Mouse (Mus musculus) embryonic facial prominence, embryonic 13.5 days (tissue): ENCODE data around the gene Mtmr4. TPM values are rescaled to one million over a fixed set of nuclear protein-coding genes. Genes with fewer than 3 reads are reported as not detected.

Experiments
- ATAC-seq: fragments of 200-750 bp; cut with Nextera tagmentation; 2 replicates; pipeline ENCODE4 v1.8.0; 2017; ENCODE audit warnings: low read depth; ENCODE audit not compliant: insufficient number of reproducible peaks, insufficient read depth, low FRiP score, low TSS enrichment
- H3K27ac ChIP-seq: fragments of 300-500 bp; sonication (generic); 2 replicates; pipeline ENCODE4 v1.5.1; 2015; ENCODE audit warnings: moderate library complexity, mild to moderate bottlenecking, inconsistent platforms
- H3K27me3 ChIP-seq: fragments of 300-500 bp; sonication (generic); 2 replicates; pipeline ENCODE4 v1.6.1; 2015; ENCODE audit warnings: mild to moderate bottlenecking, inconsistent platforms
- H3K36me3 ChIP-seq: fragments of 300-500 bp; sonication (generic); 2 replicates; pipeline ENCODE4 v1.6.1; 2015; ENCODE audit warnings: mild to moderate bottlenecking, inconsistent platforms
- H3K4me1 ChIP-seq: fragments of 300-500 bp; sonication (generic); 2 replicates; pipeline ENCODE4 v1.6.1; 2015; ENCODE audit warnings: inconsistent platforms
- H3K4me2 ChIP-seq: fragments of 300-500 bp; sonication (generic); 2 replicates; pipeline ENCODE4 v1.6.1; 2015; ENCODE audit warnings: moderate library complexity, mild to moderate bottlenecking, inconsistent platforms
- H3K4me3 ChIP-seq: fragments of 300-500 bp; sonication (generic); 2 replicates; pipeline ENCODE4 v1.5.1; 2015; ENCODE audit warnings: mild to moderate bottlenecking, inconsistent platforms
- H3K9ac ChIP-seq: fragments of 300-500 bp; sonication (generic); 2 replicates; pipeline ENCODE4 v1.6.1; 2015; ENCODE audit warnings: mild to moderate bottlenecking, inconsistent platforms
- H3K9me3 ChIP-seq: fragments of 300-500 bp; sonication (generic); 2 replicates; pipeline ENCODE4 v1.6.1; 2016; ENCODE audit warnings: inconsistent platforms
- WGBS: fragments of 180-500 bp; shearing (Covaris S2); methylation state at CpG from one replicate; pipeline ENCODE4 v1.1.7; 2015; ENCODE audit warnings: mixed read lengths; 5-methylcytosine and 5-hydroxymethylcytosine counted together
- polyA plus RNA-seq: library from polyadenylated mRNA; unstranded; fragments of >200 nt; fragmentation: Nextera tagmentation; extraction: Ambion mirVana; gene quantifications from 2 replicates; pipeline ENCODE4 v1.2.1, GENCODE M21; 2015

Mtmr4 gene
- polyA plus RNA-seq, 1 experiment from 2014 or later = 31.9 TPM

DNA sequence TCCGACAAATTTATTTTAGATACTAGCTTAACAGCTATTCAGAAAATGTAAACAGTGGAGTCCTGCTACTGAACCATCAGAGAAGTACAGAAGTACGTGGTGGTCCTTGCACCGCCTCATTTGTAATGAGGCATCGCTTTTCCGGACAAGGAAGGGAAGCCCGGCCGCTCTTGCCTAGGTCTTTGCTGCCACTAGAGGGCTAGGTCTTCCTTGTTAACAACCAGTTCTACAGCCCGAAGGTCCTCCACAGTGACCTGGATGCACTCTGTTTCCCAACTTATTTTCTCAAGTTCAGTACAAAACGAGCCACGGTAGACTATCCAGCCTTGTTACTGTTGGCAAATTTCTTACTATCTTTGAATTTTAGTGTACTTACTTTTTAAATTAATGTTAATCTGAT, 37.9 kb downstream of the Mtmr4 start:
- Histone ChIP-seq H3K4me3 (no peak overlapping the region), H3K4me2 (no peak overlapping the region), H3K27me3 (no peaks in the 10 kb centered on the region), H3K9me3 (no peaks in the 10 kb centered on the region), H3K9ac (no peak overlapping the region), H3K36me3 (0 out of 2 replicates have a peak, but pooled peaks cover 16% of the 10 kb centered on the region), H3K4me1 (0 out of 2 replicates have a peak, but pooled peaks cover 4% of the 10 kb centered on the region), H3K27ac (no peak overlapping the region)
- no peak for ATAC-seq
- WGBS = 36% methylated on average over 10 of the region's 10 CpGs

DNA sequence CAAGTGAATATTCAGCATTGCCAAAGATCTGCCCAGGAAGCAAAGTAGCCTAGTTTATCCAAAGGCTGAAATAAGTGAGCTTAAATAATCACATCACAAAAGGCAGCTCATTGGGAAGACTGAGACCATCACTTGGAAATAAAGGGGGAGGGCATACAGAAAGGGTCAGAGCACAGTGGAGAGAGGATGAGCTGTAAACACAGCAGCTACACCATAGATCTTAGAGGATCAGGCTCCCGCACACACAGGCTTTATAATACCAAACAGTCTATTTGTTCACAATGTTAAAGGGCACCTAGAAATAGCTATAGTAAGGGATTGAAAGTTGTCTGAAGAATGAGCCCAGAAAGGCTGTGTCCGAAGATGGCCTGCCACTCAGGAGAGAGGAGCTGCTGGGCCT, 46.8 kb downstream of the Mtmr4 start:
- Histone ChIP-seq H3K4me2 (peak overlapping the region; percentile 78), H3K9ac (peak overlapping the region; percentile 81), H3K36me3 (no peaks in the 10 kb centered on the region; the same call in 1 of the 2 replicates), H3K9me3 (no peaks in the 10 kb centered on the region), H3K27me3 (no peaks in the 10 kb centered on the region), H3K4me3 (peak overlapping the region; percentile 52), H3K27ac (no peak overlapping the region), H3K4me1 (peaks cover 11% of the 10 kb centered on the region)
- ATAC-seq = no peak
- 15% methylated on average over 2 of the region's 2 CpGs for WGBS

GRCm38 (mm10) chr11:87639206-87639605, 47.2 kb downstream of the Mtmr4 start:
- Histone ChIP-seq H3K36me3 (no peaks in the 10 kb centered on the region; the same call in 1 of the 2 replicates), H3K4me1 (peaks cover 11% of the 10 kb centered on the region)
- peak; percentile 52; the same call in 1 of the 2 replicates for ATAC-seq

GRCm38 (mm10) chr11:87642865-87643264, 50.9 kb downstream of the Mtmr4 start:
- Histone ChIP-seq H3K4me3 (no peak overlapping the region), H3K36me3 (no peaks in the 10 kb centered on the region), H3K27me3 (no peaks in the 10 kb centered on the region), H3K9me3 (no peaks in the 10 kb centered on the region), H3K9ac (no peak overlapping the region), H3K4me1 (peaks cover 11% of the 10 kb centered on the region), H3K4me2 (no peak overlapping the region), H3K27ac (no peak overlapping the region)
- ATAC-seq = no peak

More at GRCm38 (mm10) chr11:87639206-87639605, 47.2 kb downstream of the Mtmr4 start:
- Histone ChIP-seq H3K9ac (peak overlapping the region; percentile 81), H3K27ac (no peak overlapping the region), H3K4me2 (peak overlapping the region; percentile 78), H3K9me3 (no peaks in the 10 kb centered on the region), H3K4me3 (peak overlapping the region; percentile 52), H3K27me3 (no peaks in the 10 kb centered on the region)
- 1% methylated on average over 29 of the region's 29 CpGs for WGBS

DNA sequence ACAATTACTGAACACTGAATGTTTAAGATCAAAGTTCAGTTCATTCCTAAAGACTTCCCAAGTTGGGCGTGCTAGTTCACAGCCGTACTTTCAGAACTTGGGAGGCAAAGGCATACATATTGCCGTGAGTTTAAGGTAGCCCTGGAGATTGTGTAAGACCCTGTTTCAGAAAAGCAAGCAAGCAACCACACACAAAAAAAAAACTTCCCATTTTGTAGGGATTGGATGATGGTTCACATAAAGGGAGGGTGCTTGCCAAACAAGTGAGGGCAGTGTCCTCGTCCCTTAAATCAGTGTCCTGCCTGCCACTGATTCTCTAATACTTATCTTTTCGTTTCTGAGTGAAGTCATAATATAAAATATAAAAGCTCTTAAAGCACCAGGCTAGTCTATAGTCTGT, 62.7 kb downstream of the Mtmr4 start:
- Histone ChIP-seq H3K9me3 (no peaks in the 10 kb centered on the region), H3K36me3 (no peaks in the 10 kb centered on the region), H3K9ac (no peak overlapping the region), H3K4me1 (no peaks in the 10 kb centered on the region), H3K4me3 (no peak overlapping the region), H3K4me2 (no peak overlapping the region), H3K27ac (no peak overlapping the region), H3K27me3 (no peaks in the 10 kb centered on the region)
- WGBS = 80% methylated on average over 5 of the region's 5 CpGs
- ATAC-seq = no peak

- Histone ChIP-seq H3K9me3 (no peaks in the 10 kb centered on the region), H3K27me3 (peaks cover 5% of the 10 kb centered on the region), H3K4me2 (no peak overlapping the region), H3K4me1 (no peaks in the 10 kb centered on the region), H3K36me3 (no peaks in the 10 kb centered on the region), H3K9ac (no peak overlapping the region), H3K27ac (no peak overlapping the region), H3K4me3 (no peak overlapping the region)
- 72% methylated on average over 7 of the region's 7 CpGs for WGBS
- ATAC-seq = no peak
These were observed 67.3 kb downstream of the Mtmr4 start for GRCm38 (mm10) chr11:87659216-87659615.

GRCm38 (mm10) chr11:87662407-87662806, 70.4 kb downstream of the Mtmr4 start, which contains the start of gene Rnf43:
TSS of gene Rnf43 (plus strand) at chr11:87662722.
- H3K4me1 ChIP-seq = no peaks in the 10 kb centered on the region
- ATAC-seq = peak; percentile 75; the same call in 1 of the 2 replicates
- H3K4me3 ChIP-seq = peak within 1 kb of the TSS; percentile 46
- no peaks in the 10 kb centered on the region for H3K36me3 ChIP-seq
- peak within 1 kb of the TSS; percentile 67 for H3K9ac ChIP-seq
- H3K27ac ChIP-seq = peak within 1 kb of the TSS; percentile 28; the same call in 1 of the 2 replicates
- H3K4me2 ChIP-seq = peak within 1 kb of the TSS; percentile 65
- H3K9me3 ChIP-seq = no peaks in the 10 kb centered on the region
- under 1% methylated on average over 8 of the region's 8 CpGs for WGBS
- H3K27me3 ChIP-seq = peaks cover 10% of the 10 kb centered on the region

GRCm38 (mm10) chr11:87662822-87663221, 70.9 kb downstream of the Mtmr4 start:
- peak overlapping the region; percentile 28; the same call in 1 of the 2 replicates for H3K27ac ChIP-seq
- WGBS = 7% methylated on average over 14 of the region's 14 CpGs

GRCm38 (mm10) chr11:87663948-87664347, 72.0 kb downstream of the Mtmr4 start:
- peak overlapping the region; percentile 65 for H3K4me2 ChIP-seq
- H3K27me3 ChIP-seq = peaks cover 10% of the 10 kb centered on the region
- H3K4me1 ChIP-seq = no peaks in the 10 kb centered on the region
- H3K9ac ChIP-seq = peak overlapping the region; percentile 63; the same call in 1 of the 2 replicates
- no peak overlapping the region for H3K27ac ChIP-seq
- no peaks in the 10 kb centered on the region for H3K36me3 ChIP-seq
- no peaks in the 10 kb centered on the region for H3K9me3 ChIP-seq
- no peak for ATAC-seq
- peak overlapping the region; percentile 46 for H3K4me3 ChIP-seq
- WGBS = 66% methylated on average over 6 of the region's 6 CpGs

More at GRCm38 (mm10) chr11:87662822-87663221, 70.9 kb downstream of the Mtmr4 start:
- no peak; the same call in 1 of the 2 replicates for ATAC-seq
- Histone ChIP-seq H3K4me2 (peak overlapping the region; percentile 65), H3K36me3 (no peaks in the 10 kb centered on the region), H3K4me1 (no peaks in the 10 kb centered on the region), H3K27me3 (peaks cover 10% of the 10 kb centered on the region), H3K9ac (peak overlapping the region; percentile 67), H3K9me3 (no peaks in the 10 kb centered on the region), H3K4me3 (peak overlapping the region; percentile 46)

DNA sequence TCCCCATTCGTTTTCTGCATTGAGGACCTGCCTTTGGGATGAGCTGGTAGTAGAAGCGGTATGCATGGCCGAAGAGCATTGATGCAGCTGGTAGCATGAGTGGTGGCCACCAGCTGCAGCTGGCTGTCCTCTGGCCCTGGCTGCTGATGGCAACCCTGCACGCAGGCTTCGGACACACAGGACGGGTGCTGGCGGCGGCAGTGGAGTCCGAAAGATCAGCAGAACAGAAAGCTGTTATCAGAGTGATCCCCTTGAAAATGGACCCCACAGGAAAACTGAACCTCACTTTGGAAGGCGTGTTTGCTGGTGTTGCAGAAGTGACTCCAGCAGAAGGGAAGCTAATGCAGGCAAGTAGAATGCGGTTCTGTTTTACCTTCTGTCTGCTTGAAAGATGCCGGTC, 72.6 kb downstream of the Mtmr4 start:
- Histone ChIP-seq H3K27ac (no peak overlapping the region), H3K9ac (peak overlapping the region; percentile 63), H3K36me3 (no peaks in the 10 kb centered on the region), H3K4me1 (no peaks in the 10 kb centered on the region), H3K4me2 (peak overlapping the region; percentile 65), H3K4me3 (peak overlapping the region; percentile 46), H3K27me3 (peaks cover 10% of the 10 kb centered on the region), H3K9me3 (no peaks in the 10 kb centered on the region)
- 70% methylated on average over 12 of the region's 12 CpGs for WGBS
- ATAC-seq = no peak

DNA sequence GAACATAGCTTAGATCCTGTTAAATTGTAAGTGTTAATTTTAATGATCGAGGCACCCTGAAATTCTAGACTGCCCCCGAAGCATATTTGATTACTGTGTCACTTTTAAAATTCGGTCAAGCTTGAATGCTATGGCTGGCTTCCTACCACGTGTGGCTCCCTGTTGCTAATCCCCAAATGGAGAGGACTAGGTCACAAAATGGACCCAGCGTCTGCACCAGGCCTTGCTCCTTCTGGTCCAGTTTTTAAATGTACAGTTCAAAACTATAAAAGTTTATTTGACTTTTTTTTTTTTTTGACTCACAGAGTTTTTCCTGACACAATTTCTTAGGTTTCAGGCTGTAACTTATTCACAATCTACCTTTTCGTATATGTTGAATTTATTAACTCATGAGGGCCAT, 73.3 kb downstream of the Mtmr4 start:
- H3K27ac ChIP-seq = no peak overlapping the region
- no peaks in the 10 kb centered on the region for H3K9me3 ChIP-seq
- H3K27me3 ChIP-seq = peaks cover 10% of the 10 kb centered on the region
- no peak for ATAC-seq
- H3K9ac ChIP-seq = no peak overlapping the region
- WGBS = 65% methylated on average over 6 of the region's 6 CpGs
- H3K36me3 ChIP-seq = no peaks in the 10 kb centered on the region
- peak overlapping the region; percentile 17 for H3K4me3 ChIP-seq
- peak overlapping the region; percentile 46 for H3K4me2 ChIP-seq
- H3K4me1 ChIP-seq = no peaks in the 10 kb centered on the region

- H3K36me3 ChIP-seq = no peaks in the 10 kb centered on the region
- no peak overlapping the region for H3K9ac ChIP-seq
- no peaks in the 10 kb centered on the region for H3K4me1 ChIP-seq
- 70% methylated on average over 2 of the region's 2 CpGs for WGBS
- peak overlapping the region; percentile 23 for H3K4me3 ChIP-seq
- no peaks in the 10 kb centered on the region for H3K9me3 ChIP-seq
- peak overlapping the region; percentile 46 for H3K4me2 ChIP-seq
- no peak overlapping the region for H3K27ac ChIP-seq
- peaks cover 10% of the 10 kb centered on the region for H3K27me3 ChIP-seq
- no peak for ATAC-seq
These were observed 73.7 kb downstream of the Mtmr4 start for GRCm38 (mm10) chr11:87665658-87666057.
